Mouse (Mus musculus) megakaryocyte, embryonic 14.5 days (primary cell): ENCODE results near the gene Slbp.

ENCODE experiments used
- FLI1 ChIP-seq: IDR thresholded peaks from 2 replicates; pipeline ENCODE4 v1.6.1; 2012; ENCODE audit warnings: low read length, inconsistent platforms, mixed read lengths
- GATA1 ChIP-seq: IDR thresholded peaks from 3 replicates; pipeline ENCODE4 v1.6.1; 2012; ENCODE audit warnings: mixed read lengths, low read length, inconsistent platforms, borderline replicate concordance

- TF ChIP-seq GATA1 = no peak
- TF ChIP-seq FLI1 = no peak
These were observed 4.9 kb upstream of the Slbp start for GRCm38 (mm10) chr5:33657251-33657786.
